Mouse (Mus musculus) frontal cortex, adult 2 months (tissue): Measurements from ENCODE around the gene Gkn3. TPM values are rescaled to one million over a fixed set of nuclear protein-coding genes. Genes with fewer than 3 reads are reported as not detected.

Experiments
- DNase-seq, 2 experiments: peaks; one replicate each; pipeline ENCODE4 v3.0.0; 2022; ENCODE audit warnings: low spot score in 1 of 2; ENCODE audit errors: extremely low spot score in 1 of 2
- polyA plus RNA-seq: library from polyadenylated mRNA; depleted of rRNA; stranded (reverse); fragments of >200 nt; gene quantifications from 2 replicates; pipeline ENCODE4 v1.2.3, GENCODE M21; 2012; rRNA removed

The Gkn3 gene
- polyA plus RNA-seq, result 27.1 and 34.3 TPM in 2 replicates

GRCm38 (mm10) chr6:87388877-87389276 lies at the start of gene Gkn3:
Gkn3 (minus strand) TSS chr6:87388935.
- no peak for DNase-seq

- DNase-seq, result no peak
Measured at GRCm38 (mm10) chr6:87436745-87437144, 48.0 kb upstream of the Gkn3 start.

GRCm38 (mm10) chr6:87435791-87436190 lies 47.1 kb upstream of the Gkn3 start:
- DNase-seq, result no peak

GRCm38 (mm10) chr6:87428487-87429044 lies 39.8 kb upstream of the Gkn3 start, which contains the start of gene Bmp10:
Bmp10 (plus strand) TSS chr6:87428994.
- no peak for DNase-seq

GRCm38 (mm10) chr6:87427616-87428015 lies 38.9 kb upstream of the Gkn3 start:
- no peak for DNase-seq

- DNase-seq, result no peak
Measured at GRCm38 (mm10) chr6:87426954-87427353, 38.2 kb upstream of the Gkn3 start.

- DNase-seq, result peak in 1 of 2 experiments; percentile 15
Measured at GRCm38 (mm10) chr6:87424037-87424816, 35.5 kb upstream of the Gkn3 start.

- DNase-seq, result no peak
Measured at GRCm38 (mm10) chr6:87422304-87422703, 33.6 kb upstream of the Gkn3 start.

GRCm38 (mm10) chr6:87412011-87412410 lies 23.3 kb upstream of the Gkn3 start:
- no peak for DNase-seq

GRCm38 (mm10) chr6:87401456-87401855 lies 12.7 kb upstream of the Gkn3 start:
- DNase-seq, result no peak

GRCm38 (mm10) chr6:87399886-87400566 lies 11.3 kb upstream of the Gkn3 start:
- DNase-seq, result no peak

GRCm38 (mm10) chr6:87399137-87399536 lies 10.4 kb upstream of the Gkn3 start:
- DNase-seq, result peak; percentile 22 to 88

GRCm38 (mm10) chr6:87394783-87395182 lies 6.0 kb upstream of the Gkn3 start:
- no peak for DNase-seq

- no peak for DNase-seq
Measured at GRCm38 (mm10) chr6:87393466-87394205, 4.9 kb upstream of the Gkn3 start.

- DNase-seq, result no peak
Measured at GRCm38 (mm10) chr6:87389455-87389989, 787 bp upstream of the Gkn3 start.

- no peak for DNase-seq
Measured at GRCm38 (mm10) chr6:87386681-87387080, 2.1 kb downstream of the Gkn3 start.

GRCm38 (mm10) chr6:87386203-87386602 lies 2.5 kb downstream of the Gkn3 start:
- DNase-seq, result peak; percentile 56 to 92

- peak; percentile 34 to 65 for DNase-seq
Measured at GRCm38 (mm10) chr6:87384761-87385160, 4.0 kb downstream of the Gkn3 start.

- DNase-seq, result peak in 1 of 2 experiments; percentile 34
Measured at GRCm38 (mm10) chr6:87383926-87384691, 4.6 kb downstream of the Gkn3 start.

GRCm38 (mm10) chr6:87373057-87373456 lies 15.7 kb downstream of the Gkn3 start, which contains the start of gene Gkn2:
Gkn2 (plus strand) TSS chr6:87373357.
- no peak for DNase-seq
